9 mouse cellular contexts compared by ENCODE assay signal in the genomic region with DNA sequence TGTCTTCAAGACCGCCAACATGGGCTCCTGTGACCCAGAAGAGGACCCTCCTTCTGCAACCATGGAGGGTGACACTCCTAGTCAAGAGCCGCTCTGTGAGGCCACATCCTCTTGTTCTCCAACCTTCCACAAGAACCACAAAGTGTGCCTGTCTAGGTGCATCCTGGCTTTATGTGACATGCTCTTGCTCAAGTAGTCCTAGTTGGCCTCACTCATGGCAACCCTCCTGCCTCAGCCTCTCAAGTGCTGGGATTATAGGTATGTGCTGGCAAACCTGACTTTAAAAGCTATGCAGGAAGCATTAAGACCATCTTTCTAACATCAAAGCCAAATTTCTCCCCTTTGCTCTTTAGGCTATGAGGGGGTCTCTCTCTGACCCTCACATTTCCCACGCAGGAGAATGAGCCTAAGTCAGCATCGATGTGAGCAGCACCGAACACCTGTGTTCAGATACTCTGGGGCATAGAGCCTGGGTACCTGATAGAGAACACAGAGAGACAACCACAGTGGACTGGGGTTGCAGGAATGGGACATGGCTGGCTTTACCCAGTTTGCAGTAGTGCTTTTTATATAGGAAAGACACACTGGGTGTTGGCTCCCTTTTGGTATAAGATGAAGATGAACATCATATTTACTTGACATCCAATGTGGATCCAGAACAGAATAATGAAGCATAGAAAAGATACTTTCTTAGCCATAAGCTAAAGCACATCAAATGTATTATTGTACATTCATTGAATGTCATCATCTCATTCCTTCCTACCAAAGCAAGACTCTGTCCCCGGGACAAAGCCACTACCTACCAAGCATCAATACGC. TPM values are rescaled to one million over a fixed set of nuclear protein-coding genes. Genes with fewer than 3 reads are reported as not detected.
DNase-seq lines count a peak whose midpoint lies in the region; ATAC-seq and TF ChIP-seq lines count a peak whose summit lies in the region.
"Had no signal": no experiment of that assay in that cellular context is flagged by ENCODE, and none has a peak within 500 bp of the region (broad histone marks: within the 10 kb centered on the region; RNA-seq: fewer than 3 reads in every experiment).

No protein-coding gene starts in this region.

- peak overlapping the region; percentile 71 for H3K27ac ChIP-seq in kidney, adult 2 months (ENCODE audit: insufficient read depth, low read depth, low read length)
- no peak overlapping the region for H3K27ac ChIP-seq in kidney, embryonic 15.5 days
- peak overlapping the region; percentile 74 for H3K27ac ChIP-seq in thymus, adult 2 months (ENCODE audit: control insufficient read depth, insufficient read depth, low read length)
- peak overlapping the region; percentile 29; the same call in 1 of the 2 replicates for H3K27ac ChIP-seq in cortical plate, adult 2 months (ENCODE audit: insufficient read depth, low read length)
- H3K27ac ChIP-seq: hindbrain, embryonic 14.5 days; liver, embryonic 13.5 days had no signal

- H3K4me3 ChIP-seq in kidney, adult 2 months (ENCODE audit: insufficient read depth, low read depth, low read length), result no peak overlapping the region
- H3K4me3 ChIP-seq in kidney, embryonic 15.5 days (replicated peaks), result no peak overlapping the region
- no peak overlapping the region for H3K4me3 ChIP-seq in thymus, adult 2 months (ENCODE audit: control insufficient read depth, insufficient read depth, low read length)
- no peak overlapping the region for H3K4me3 ChIP-seq in cortical plate, adult 2 months (ENCODE audit: insufficient read depth, low read length)
- H3K4me3 ChIP-seq: liver, embryonic 13.5 days had no signal

- H3K4me1 ChIP-seq in kidney, adult 2 months (ENCODE audit: control insufficient read depth, insufficient read depth, low read length), result peaks cover 22% of the 10 kb centered on the region
- H3K4me1 ChIP-seq in kidney, embryonic 15.5 days, result peaks cover 37% of the 10 kb centered on the region
- H3K4me1 ChIP-seq in thymus, adult 2 months (replicated peaks; ENCODE audit: control insufficient read depth, insufficient read depth, low read length), result peaks cover 39% of the 10 kb centered on the region
- H3K4me1 ChIP-seq in cortical plate, adult 2 months (ENCODE audit: control insufficient read depth, insufficient read depth, low read length), result no peaks in the 10 kb centered on the region; the same call in 1 of the 2 replicates

- H3K9ac ChIP-seq in kidney, embryonic 15.5 days, result no peak overlapping the region
- H3K9ac ChIP-seq: hindbrain, embryonic 14.5 days; liver, embryonic 13.5 days had no signal

- no peaks in the 10 kb centered on the region for H3K9me3 ChIP-seq in kidney, embryonic 15.5 days (replicated peaks)
- H3K9me3 ChIP-seq: liver, embryonic 13.5 days had no signal

- ATAC-seq in kidney, embryonic 15.5 days (replicated peaks; ENCODE audit: low FRiP score), result no peak
- ATAC-seq in megakaryocyte progenitor cell, adult 5-6 weeks (replicated peaks; ENCODE audit: poor library complexity), result no peak

- 93% methylated on average over 7 of the region's 7 CpGs for WGBS in kidney, adult 2 months
- 96% methylated on average over 7 of the region's 7 CpGs for WGBS in kidney, embryonic 15.5 days
- WGBS in thymus, adult 2 months, result 81% methylated on average over 7 of the region's 7 CpGs

- no peak for DNase-seq in kidney, adult 2 months
- DNase-seq in thymus, adult 2 months, result no peak
- DNase-seq in thymus, postnatal 4 days, result no peak
- DNase-seq in gastrocnemius, postnatal 25 days, result no peak
- DNase-seq: liver, embryonic 13.5 days had no signal

- peaks cover 17% of the 10 kb centered on the region for H3K36me3 ChIP-seq in kidney, adult 2 months (ENCODE audit: control insufficient read depth, insufficient read depth, low read length)
- H3K36me3 ChIP-seq in kidney, embryonic 15.5 days, result peaks cover 40% of the 10 kb centered on the region
- H3K36me3 ChIP-seq in thymus, adult 2 months (ENCODE audit: control insufficient read depth, insufficient read depth, low read length), result peaks cover 38% of the 10 kb centered on the region

- TF ChIP-seq CTCF in kidney, adult 2 months (conservative IDR thresholded peaks at IDR 0.05; ENCODE audit: insufficient read depth, insufficient read length, low read depth, low read length), result no peak
- TF ChIP-seq CTCF in thymus, adult 2 months (IDR thresholded peaks at IDR 0.05; ENCODE audit: borderline replicate concordance, control insufficient read depth, extremely low read depth, insufficient read depth, low read length, poor library complexity), result no peak
- TF ChIP-seq CTCF in cortical plate, adult 2 months (IDR thresholded peaks at IDR 0.05; ENCODE audit: extremely low read depth, insufficient read depth, low read length), result no peak

- H3K27me3 ChIP-seq in kidney, adult 2 months (replicated peaks; ENCODE audit: control insufficient read depth, insufficient read depth, low read length), result no peaks in the 10 kb centered on the region
- no peaks in the 10 kb centered on the region for H3K27me3 ChIP-seq in kidney, embryonic 15.5 days
- H3K27me3 ChIP-seq in thymus, adult 2 months (ENCODE audit: control insufficient read depth, insufficient read depth, low read length), result no peaks in the 10 kb centered on the region
- H3K27me3 ChIP-seq: liver, embryonic 13.5 days had no signal

- no peak for TF ChIP-seq POLR2A in kidney, adult 2 months (IDR thresholded peaks at IDR 0.05; ENCODE audit: low read depth, low read length)
- TF ChIP-seq POLR2A in thymus, adult 2 months (IDR thresholded peaks at IDR 0.05; ENCODE audit: control insufficient read depth, extremely low read depth, insufficient read depth, low read length, poor library complexity), result no peak
- no peak for TF ChIP-seq POLR2A in cortical plate, adult 2 months (IDR thresholded peaks at IDR 0.05; ENCODE audit: extremely low read depth, insufficient read depth, low read length)

- H3K4me2 ChIP-seq in kidney, embryonic 15.5 days, result no peak overlapping the region
- H3K4me2 ChIP-seq: hindbrain, embryonic 14.5 days; liver, embryonic 13.5 days had no signal

RNA-seq across cellular contexts. Expression of a gene that starts 4.4 kb away (rescaled TPM):
- polyA plus RNA-seq in kidney, adult 2 months (2012; rRNA removed), result 90.0 and 93.3 TPM in 2 replicates
- 78.2 and 80.3 TPM in 2 replicates for polyA plus RNA-seq in kidney, embryonic 15.5 days (2015; fragmentation: Nextera tagmentation; extraction: Ambion mirVana)
- 613 and 674 TPM in 2 replicates for polyA plus RNA-seq in thymus, adult 2 months (2012; rRNA removed)
- 35.4 and 40.2 TPM in 2 replicates for polyA plus RNA-seq in cortical plate, adult 2 months (2012; rRNA removed)
- 40.6 and 85.4 TPM in 2 replicates for total RNA-seq in megakaryocyte progenitor cell, adult 5-6 weeks (2015)
- 36.4 and 69.6 TPM in 2 replicates for total RNA-seq in megakaryocyte progenitor cell, adult 5-6 weeks (2017)
- total RNA-seq in gastrocnemius, postnatal 25 days (2021), result 10 to 100 TPM; 17.8 to 20.8 TPM
